Mouse (Mus musculus) C2C12 (cell line): ENCODE results near the gene Dennd4a. TPM values are rescaled to one million over a fixed set of nuclear protein-coding genes. Genes with fewer than 3 reads are reported as not detected.
A peak's percentile ranks its signal among the peaks of the same experiment; 100 is the strongest.

Experiments
- H3K27me3 ChIP-seq: one replicate; pipeline ENCODE4 v1.6.1; 2011; ENCODE audit not compliant: control insufficient read depth, insufficient read depth, insufficient read length
- H3K36me3 ChIP-seq: one replicate; pipeline ENCODE4 v1.6.1; 2011; ENCODE audit not compliant: control insufficient read depth, insufficient read depth
- H3K4me3 ChIP-seq: one replicate; pipeline ENCODE4 v1.5.1; 2011; ENCODE audit warnings: mild to moderate bottlenecking, control low read depth; ENCODE audit not compliant: poor library complexity, insufficient read depth, severe bottlenecking
- H3K79me2 ChIP-seq: one replicate; pipeline ENCODE4 v1.6.1; 2011; ENCODE audit not compliant: control insufficient read depth, insufficient read depth
- H3K79me3 ChIP-seq: one replicate; pipeline ENCODE4 v1.6.1; 2011; ENCODE audit warnings: low read depth, control low read depth
- H3ac ChIP-seq: one replicate; pipeline ENCODE3; 2011; ENCODE audit warnings: low read depth; ENCODE audit not compliant: control insufficient read depth, insufficient read length
- CEBPB ChIP-seq: IDR thresholded peaks from one replicate; pipeline ENCODE4 v1.6.1; 2011; ENCODE audit warnings: low read depth, mild to moderate bottlenecking, control low read depth, moderate library complexity
- CTCF ChIP-seq: IDR thresholded peaks from one replicate; pipeline ENCODE4 v1.5.1; 2011; ENCODE audit not compliant: control insufficient read depth, insufficient read depth, insufficient read length
- FOSL1 ChIP-seq: IDR thresholded peaks from one replicate; pipeline ENCODE4 v1.8.0; 2011; ENCODE audit warnings: mild to moderate bottlenecking, low read length; ENCODE audit not compliant: poor library complexity, insufficient read depth, severe bottlenecking
- MAX ChIP-seq: IDR thresholded peaks from one replicate; pipeline ENCODE4 v1.6.1; 2011; ENCODE audit warnings: mild to moderate bottlenecking, control low read depth
- MYOD1 ChIP-seq: IDR thresholded peaks from one replicate; pipeline ENCODE4 v1.6.1; 2011; ENCODE audit warnings: low read depth; ENCODE audit not compliant: control insufficient read depth, insufficient read length
- MYOG ChIP-seq: IDR thresholded peaks from one replicate; pipeline ENCODE4 v1.6.1; 2011; ENCODE audit not compliant: control insufficient read depth, insufficient read length; ENCODE audit errors: extremely low read depth
- USF1 ChIP-seq: IDR thresholded peaks from one replicate; pipeline ENCODE4 v1.6.1; 2011; ENCODE audit warnings: low read depth, mild to moderate bottlenecking, control low read depth, moderate library complexity
- long read RNA-seq, 2 experiments: library from polyadenylated mRNA; unstranded; transcript quantifications; one replicate each; pipeline ENCODE4 v2.0.0; 2019 to 2020
- polyA plus RNA-seq: library from polyadenylated mRNA; unstranded; fragments of >200 nt; fragmentation: generic; extraction: Trizol; gene quantifications from one replicate; pipeline ENCODE4 v1.2.1, GENCODE M21; 2012; ENCODE audit warnings: missing spikeins

Dennd4a gene
- 1.3 TPM for polyA plus RNA-seq
- long read RNA-seq, experiment 1 = 0 reads
- long read RNA-seq, experiment 2, full-length matches to known transcripts = 1 of 5 reads
- long read RNA-seq, experiment 2, partial matches to known transcripts = 2 of 5 reads
- long read RNA-seq, experiment 2, other reads (novel, unspliced or antisense) = 2 of 5 reads

DNA sequence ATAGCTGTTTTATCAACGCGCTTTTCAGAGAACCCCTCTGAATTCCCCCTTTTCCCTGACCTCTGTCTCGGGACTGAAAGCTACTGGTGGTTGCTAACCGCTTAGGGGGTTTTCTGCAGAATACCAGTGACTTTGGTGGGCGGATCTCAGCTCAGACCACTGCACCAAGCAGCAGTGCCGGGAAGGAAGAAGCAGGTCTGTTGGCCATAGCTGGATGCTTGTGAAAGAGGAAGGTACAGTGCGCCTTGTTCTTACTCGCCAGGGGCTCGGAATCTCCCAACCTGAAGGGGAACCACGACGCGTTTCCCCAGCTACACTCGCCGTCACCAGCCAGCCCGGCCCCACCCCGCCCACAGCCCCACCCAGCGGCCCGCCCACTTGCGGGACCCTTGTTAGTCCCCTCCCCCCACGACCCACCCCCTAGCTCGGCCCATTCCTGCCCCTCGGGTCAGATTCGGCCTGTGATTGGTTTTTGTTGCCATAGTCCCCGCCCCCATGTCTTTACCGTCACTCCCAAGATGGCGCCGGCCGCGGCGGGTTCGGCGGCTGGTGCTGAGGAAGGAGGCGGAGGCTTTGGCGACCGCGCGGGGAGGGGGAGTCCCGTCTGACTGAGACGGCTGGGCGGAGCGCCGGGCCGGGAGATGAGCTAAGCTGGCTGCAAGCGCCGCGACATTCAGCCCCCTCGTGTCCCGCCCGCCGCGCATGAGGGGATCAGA lies at the start of gene Dennd4a:
Gene Dennd4a, plus strand, starts transcription at position 519 of the 716 bp plus-strand sequence.
- H3K27me3 ChIP-seq = no peaks in the 10 kb centered on the region
- peak within 1 kb of the TSS; percentile 59 for H3K4me3 ChIP-seq
- H3K79me3 ChIP-seq = no peaks in the 10 kb centered on the region
- H3ac ChIP-seq = peak within 1 kb of the TSS; percentile 87
- no peaks in the 10 kb centered on the region for H3K36me3 ChIP-seq
- H3K79me2 ChIP-seq = no peaks in the 10 kb centered on the region
- no peak for TF ChIP-seq MYOD1
- TF ChIP-seq CEBPB = no peak
- no peak for TF ChIP-seq FOSL1
- TF ChIP-seq USF1 = no peak
- TF ChIP-seq MYOG = no peak
- no peak for TF ChIP-seq CTCF
- TF ChIP-seq MAX = no peak

DNA sequence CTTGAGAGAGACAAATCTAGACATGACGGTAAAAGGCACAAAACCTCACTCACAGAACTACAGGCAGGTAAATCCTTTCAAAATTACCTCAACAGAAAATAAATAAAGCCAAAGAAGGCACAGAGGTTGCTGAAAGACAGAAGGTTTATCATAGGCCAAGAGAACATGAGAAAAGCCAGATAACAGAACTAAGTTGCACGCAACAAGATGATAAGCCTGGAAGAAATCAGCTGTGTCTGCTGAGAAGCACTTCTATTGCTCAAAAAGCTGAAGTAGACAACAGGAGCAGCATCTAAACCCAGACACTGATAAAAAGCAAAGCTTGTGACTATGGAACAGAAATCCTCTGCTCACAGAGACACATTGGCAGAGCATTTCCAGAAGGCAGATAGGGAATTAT lies 46.3 kb upstream of the Dennd4a start:
- H3ac ChIP-seq = no peak overlapping the region
- H3K36me3 ChIP-seq = no peaks in the 10 kb centered on the region
- no peaks in the 10 kb centered on the region for H3K79me3 ChIP-seq
- H3K27me3 ChIP-seq = peaks cover 6% of the 10 kb centered on the region
- H3K4me3 ChIP-seq = no peak overlapping the region
- TF ChIP-seq USF1 (no peak), FOSL1 (no peak), MAX (no peak), MYOD1 (no peak), MYOG (no peak), CTCF (no peak), CEBPB (no peak)
- H3K79me2 ChIP-seq = no peaks in the 10 kb centered on the region

DNA sequence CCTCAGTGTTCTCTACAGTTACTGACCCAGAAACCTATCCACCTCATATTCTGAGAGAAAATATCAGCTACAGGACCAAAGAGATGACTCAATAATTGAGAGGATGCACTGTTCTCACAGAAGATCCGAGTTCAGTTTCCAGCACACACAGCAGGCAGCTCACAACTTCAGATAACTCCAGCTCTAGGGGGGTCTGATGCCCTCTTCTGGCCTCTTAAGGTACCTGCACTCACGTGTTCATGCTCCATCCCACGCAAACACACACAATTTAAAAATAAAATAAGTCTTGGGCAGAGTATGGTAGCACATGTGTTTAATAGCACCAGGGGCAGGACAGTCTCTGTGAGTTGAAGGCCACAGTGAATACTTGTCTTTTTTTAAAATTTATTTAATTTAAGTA lies 45.0 kb upstream of the Dennd4a start:
- H3K27me3 ChIP-seq = peaks cover 9% of the 10 kb centered on the region
- H3K79me2 ChIP-seq = no peaks in the 10 kb centered on the region
- TF ChIP-seq MYOD1 (no peak), MYOG (no peak), CEBPB (no peak), CTCF (no peak), USF1 (no peak), MAX (no peak), FOSL1 (no peak)
- H3ac ChIP-seq = no peak overlapping the region
- no peaks in the 10 kb centered on the region for H3K36me3 ChIP-seq
- no peak overlapping the region for H3K4me3 ChIP-seq
- H3K79me3 ChIP-seq = no peaks in the 10 kb centered on the region

DNA sequence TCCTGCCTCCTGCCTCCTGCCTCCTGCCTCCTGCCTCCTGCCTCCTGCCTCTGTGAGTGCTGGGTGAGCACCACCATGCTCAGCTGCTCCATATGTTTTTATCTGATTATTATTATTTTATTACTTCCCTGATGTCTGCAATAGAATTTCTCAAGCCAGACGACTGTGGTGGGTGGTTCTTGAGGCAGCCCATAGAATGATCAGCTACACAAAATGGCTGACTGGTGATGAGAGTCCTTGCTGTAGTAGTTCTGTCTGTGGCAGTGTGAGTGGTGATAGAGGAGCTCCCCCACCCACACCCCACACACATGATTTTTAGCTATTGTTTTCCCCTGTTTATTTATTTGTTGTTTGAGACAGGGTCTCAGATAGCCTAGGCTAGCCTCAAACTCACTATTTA lies 43.3 kb upstream of the Dennd4a start:
- H3K36me3 ChIP-seq = no peaks in the 10 kb centered on the region
- peaks cover 18% of the 10 kb centered on the region for H3K27me3 ChIP-seq
- no peak overlapping the region for H3ac ChIP-seq
- H3K4me3 ChIP-seq = no peak overlapping the region
- H3K79me2 ChIP-seq = no peaks in the 10 kb centered on the region
- no peaks in the 10 kb centered on the region for H3K79me3 ChIP-seq
- TF ChIP-seq FOSL1 (no peak), MYOG (no peak), CTCF (no peak), MAX (no peak), MYOD1 (no peak), USF1 (no peak), CEBPB (no peak)

DNA sequence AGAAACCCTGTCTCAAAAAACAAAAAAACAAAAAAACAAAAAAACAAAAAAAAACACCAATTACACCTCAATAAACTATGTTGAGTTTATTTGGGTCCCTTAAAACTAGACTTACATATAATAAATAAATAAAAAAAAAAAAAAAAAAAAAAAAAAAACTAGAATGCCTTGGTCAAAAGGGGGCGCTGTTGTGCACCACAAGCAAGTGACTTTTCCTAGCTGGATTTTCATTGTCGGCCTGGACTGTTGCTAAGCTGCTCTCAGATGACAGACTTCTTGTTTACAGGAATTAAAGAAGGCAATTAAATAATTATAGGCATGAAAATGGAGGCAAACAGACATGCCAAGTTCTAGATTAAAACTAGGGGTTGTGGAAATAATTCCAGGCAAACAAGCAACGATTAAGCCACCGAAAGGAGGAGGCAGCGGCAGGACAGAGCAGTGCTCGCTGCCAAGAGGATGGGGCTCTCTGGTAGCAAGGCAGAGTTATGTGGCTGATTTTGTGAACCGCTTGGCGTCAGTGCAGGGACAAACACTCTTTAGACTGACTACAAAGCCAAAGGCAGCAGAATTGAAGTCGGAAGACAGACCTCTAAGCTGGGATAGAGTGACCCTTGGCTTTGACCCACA lies 42.0 kb upstream of the Dennd4a start:
- Histone ChIP-seq H3K36me3 (no peaks in the 10 kb centered on the region), H3K79me2 (no peaks in the 10 kb centered on the region), H3ac (no peak overlapping the region), H3K27me3 (peaks cover 25% of the 10 kb centered on the region), H3K4me3 (no peak overlapping the region), H3K79me3 (no peaks in the 10 kb centered on the region)
- TF ChIP-seq MYOD1 (no peak), CEBPB (no peak), USF1 (no peak), CTCF (no peak), FOSL1 (no peak), MYOG (no peak), MAX (no peak)
